Mouse (Mus musculus): Measurements from ENCODE around the gene Fads1. TPM values are rescaled to one million over a fixed set of nuclear protein-coding genes. Genes with fewer than 3 reads are reported as not detected.
A peak's percentile ranks its signal among the peaks of the same experiment; 100 is the strongest.

Gene Fads1
- polyA plus RNA-seq (2014; fragmentation: Nextera tagmentation; extraction: Ambion mirVana) = 125 and 152 TPM in 2 replicates

GRCm38 (mm10) chr19:10182670-10183298, at the start of gene Fads1:
Gene Fads1 (plus strand): TSS chr19:10182888.
- WGBS = under 1% methylated on average over 70 of the region's 70 CpGs
- DNase-seq (peak; percentile 99), ATAC-seq (ENCODE audit: low FRiP score, low TSS enrichment) (peak; percentile 96)

GRCm38 (mm10) chr19:10134692-10135091, 48.0 kb upstream of the Fads1 start:
- Histone ChIP-seq H3K27me3 (ENCODE audit: control insufficient read depth, insufficient read depth, low read length) (no peaks in the 10 kb centered on the region), H3K4me1 (ENCODE audit: control insufficient read depth, insufficient read depth, low read length) (no peaks in the 10 kb centered on the region), H3K9me3 (ENCODE audit: control insufficient read depth, low read length) (no peaks in the 10 kb centered on the region), H3K4me3 (replicated peaks; ENCODE audit: low read depth, low read length) (no peak overlapping the region), H3K36me3 (ENCODE audit: control insufficient read depth, insufficient read depth, low read length) (no peaks in the 10 kb centered on the region), H3K27ac (replicated peaks; ENCODE audit: low read depth, low read length) (no peak overlapping the region), H3K9ac (replicated peaks; ENCODE audit: low read length) (no peak overlapping the region), H3K4me2 (ENCODE audit: low read length) (no peak overlapping the region)
- DNase-seq (no peak), ATAC-seq (ENCODE audit: low FRiP score, low TSS enrichment) (no peak)
- WGBS = 77% methylated on average over 2 of the region's 2 CpGs

More at GRCm38 (mm10) chr19:10182670-10183298, at the start of gene Fads1:
- H3K4me3 ChIP-seq (replicated peaks; ENCODE audit: low read depth, low read length) = peak within 1 kb of the TSS; percentile 90
- H3K4me1 ChIP-seq (ENCODE audit: control insufficient read depth, insufficient read depth, low read length) = peaks cover 16% of the 10 kb centered on the region
- H3K36me3 ChIP-seq (ENCODE audit: control insufficient read depth, insufficient read depth, low read length) = peaks cover 28% of the 10 kb centered on the region
- H3K27ac ChIP-seq (replicated peaks; ENCODE audit: low read depth, low read length) = peak within 1 kb of the TSS; percentile 96
- no peaks in the 10 kb centered on the region for H3K27me3 ChIP-seq (ENCODE audit: control insufficient read depth, insufficient read depth, low read length)
- peak within 1 kb of the TSS; percentile 65 for H3K4me2 ChIP-seq (ENCODE audit: low read length)
- H3K9ac ChIP-seq (replicated peaks; ENCODE audit: low read length) = peak within 1 kb of the TSS; percentile 92
- H3K9me3 ChIP-seq (ENCODE audit: control insufficient read depth, low read length) = no peaks in the 10 kb centered on the region

- 82% methylated on average over 5 of the region's 5 CpGs for whole genome bisulfite sequencing
- ATAC-seq (ENCODE audit: low FRiP score, low TSS enrichment) = no peak
These were observed 45.3 kb upstream of the Fads1 start for GRCm38 (mm10) chr19:10137423-10137822.

GRCm38 (mm10) chr19:10139736-10140135, 43.0 kb upstream of the Fads1 start:
- Histone ChIP-seq H3K4me3 (replicated peaks; ENCODE audit: low read depth, low read length) (no peak overlapping the region), H3K9ac (replicated peaks; ENCODE audit: low read length) (no peak overlapping the region), H3K4me1 (ENCODE audit: control insufficient read depth, insufficient read depth, low read length) (no peaks in the 10 kb centered on the region), H3K9me3 (ENCODE audit: control insufficient read depth, low read length) (no peaks in the 10 kb centered on the region), H3K27me3 (ENCODE audit: control insufficient read depth, insufficient read depth, low read length) (no peaks in the 10 kb centered on the region), H3K36me3 (ENCODE audit: control insufficient read depth, insufficient read depth, low read length) (no peaks in the 10 kb centered on the region), H3K4me2 (ENCODE audit: low read length) (no peak overlapping the region), H3K27ac (replicated peaks; ENCODE audit: low read depth, low read length) (no peak overlapping the region)
- ATAC-seq (ENCODE audit: low FRiP score, low TSS enrichment) (no peak), DNase-seq (no peak)
- whole genome bisulfite sequencing = 85% methylated on average over 6 of the region's 6 CpGs

More at GRCm38 (mm10) chr19:10137423-10137822, 45.3 kb upstream of the Fads1 start:
- H3K4me1 ChIP-seq (ENCODE audit: control insufficient read depth, insufficient read depth, low read length) = no peaks in the 10 kb centered on the region
- DNase-seq = no peak
- H3K4me2 ChIP-seq (ENCODE audit: low read length) = no peak overlapping the region
- no peak overlapping the region for H3K27ac ChIP-seq (replicated peaks; ENCODE audit: low read depth, low read length)
- H3K9ac ChIP-seq (replicated peaks; ENCODE audit: low read length) = no peak overlapping the region
- no peaks in the 10 kb centered on the region for H3K27me3 ChIP-seq (ENCODE audit: control insufficient read depth, insufficient read depth, low read length)
- no peak overlapping the region for H3K4me3 ChIP-seq (replicated peaks; ENCODE audit: low read depth, low read length)
- H3K9me3 ChIP-seq (ENCODE audit: control insufficient read depth, low read length) = no peaks in the 10 kb centered on the region
- no peaks in the 10 kb centered on the region for H3K36me3 ChIP-seq (ENCODE audit: control insufficient read depth, insufficient read depth, low read length)

GRCm38 (mm10) chr19:10143667-10144066, 39.0 kb upstream of the Fads1 start:
- H3K36me3 ChIP-seq (ENCODE audit: control insufficient read depth, insufficient read depth, low read length) = no peaks in the 10 kb centered on the region
- no peaks in the 10 kb centered on the region for H3K27me3 ChIP-seq (ENCODE audit: control insufficient read depth, insufficient read depth, low read length)
- DNase-seq (peak; percentile 32), ATAC-seq (ENCODE audit: low FRiP score, low TSS enrichment) (no peak)
- H3K9ac ChIP-seq (replicated peaks; ENCODE audit: low read length) = no peak overlapping the region
- no peak overlapping the region for H3K4me3 ChIP-seq (replicated peaks; ENCODE audit: low read depth, low read length)
- H3K4me2 ChIP-seq (ENCODE audit: low read length) = no peak overlapping the region
- WGBS = 19% methylated on average over 2 of the region's 2 CpGs
- H3K9me3 ChIP-seq (ENCODE audit: control insufficient read depth, low read length) = no peaks in the 10 kb centered on the region
- H3K27ac ChIP-seq (replicated peaks; ENCODE audit: low read depth, low read length) = no peak overlapping the region
- no peaks in the 10 kb centered on the region for H3K4me1 ChIP-seq (ENCODE audit: control insufficient read depth, insufficient read depth, low read length)

GRCm38 (mm10) chr19:10144464-10144863, 38.2 kb upstream of the Fads1 start:
- Histone ChIP-seq H3K9ac (replicated peaks; ENCODE audit: low read length) (no peak overlapping the region), H3K4me2 (ENCODE audit: low read length) (no peak overlapping the region), H3K27me3 (ENCODE audit: control insufficient read depth, insufficient read depth, low read length) (no peaks in the 10 kb centered on the region), H3K4me3 (replicated peaks; ENCODE audit: low read depth, low read length) (no peak overlapping the region), H3K27ac (replicated peaks; ENCODE audit: low read depth, low read length) (no peak overlapping the region), H3K9me3 (ENCODE audit: control insufficient read depth, low read length) (no peaks in the 10 kb centered on the region), H3K4me1 (ENCODE audit: control insufficient read depth, insufficient read depth, low read length) (no peaks in the 10 kb centered on the region), H3K36me3 (ENCODE audit: control insufficient read depth, insufficient read depth, low read length) (no peaks in the 10 kb centered on the region)
- WGBS = 51% methylated on average over 4 of the region's 4 CpGs
- no peak for DNase-seq
- no peak for ATAC-seq (ENCODE audit: low FRiP score, low TSS enrichment)

GRCm38 (mm10) chr19:10148555-10148954, 34.1 kb upstream of the Fads1 start:
- WGBS = 85% methylated on average over 6 of the region's 6 CpGs
- Histone ChIP-seq H3K9ac (replicated peaks; ENCODE audit: low read length) (no peak overlapping the region), H3K27ac (replicated peaks; ENCODE audit: low read depth, low read length) (no peak overlapping the region), H3K4me3 (replicated peaks; ENCODE audit: low read depth, low read length) (no peak overlapping the region), H3K9me3 (ENCODE audit: control insufficient read depth, low read length) (no peaks in the 10 kb centered on the region), H3K27me3 (ENCODE audit: control insufficient read depth, insufficient read depth, low read length) (no peaks in the 10 kb centered on the region), H3K36me3 (ENCODE audit: control insufficient read depth, insufficient read depth, low read length) (no peaks in the 10 kb centered on the region), H3K4me2 (ENCODE audit: low read length) (no peak overlapping the region), H3K4me1 (ENCODE audit: control insufficient read depth, insufficient read depth, low read length) (no peaks in the 10 kb centered on the region)
- ATAC-seq (ENCODE audit: low FRiP score, low TSS enrichment) = no peak
- DNase-seq = no peak

- ATAC-seq (ENCODE audit: low FRiP score, low TSS enrichment) = no peak
These were observed 33.5 kb upstream of the Fads1 start for GRCm38 (mm10) chr19:10149189-10149588.

GRCm38 (mm10) chr19:10157725-10158124, 25.0 kb upstream of the Fads1 start:
- ATAC-seq (ENCODE audit: low FRiP score, low TSS enrichment) (no peak), DNase-seq (no peak)
- Histone ChIP-seq H3K36me3 (ENCODE audit: control insufficient read depth, insufficient read depth, low read length) (no peaks in the 10 kb centered on the region), H3K9me3 (ENCODE audit: control insufficient read depth, low read length) (no peaks in the 10 kb centered on the region), H3K9ac (replicated peaks; ENCODE audit: low read length) (no peak overlapping the region), H3K27me3 (ENCODE audit: control insufficient read depth, insufficient read depth, low read length) (no peaks in the 10 kb centered on the region), H3K4me3 (replicated peaks; ENCODE audit: low read depth, low read length) (no peak overlapping the region), H3K27ac (replicated peaks; ENCODE audit: low read depth, low read length) (no peak overlapping the region), H3K4me2 (ENCODE audit: low read length) (no peak overlapping the region), H3K4me1 (ENCODE audit: control insufficient read depth, insufficient read depth, low read length) (no peaks in the 10 kb centered on the region)
- WGBS = 74% methylated on average over 2 of the region's 2 CpGs

More at GRCm38 (mm10) chr19:10149189-10149588, 33.5 kb upstream of the Fads1 start:
- Histone ChIP-seq H3K27ac (replicated peaks; ENCODE audit: low read depth, low read length) (no peak overlapping the region), H3K36me3 (ENCODE audit: control insufficient read depth, insufficient read depth, low read length) (no peaks in the 10 kb centered on the region), H3K27me3 (ENCODE audit: control insufficient read depth, insufficient read depth, low read length) (no peaks in the 10 kb centered on the region), H3K9ac (replicated peaks; ENCODE audit: low read length) (no peak overlapping the region), H3K4me1 (ENCODE audit: control insufficient read depth, insufficient read depth, low read length) (no peaks in the 10 kb centered on the region), H3K4me3 (replicated peaks; ENCODE audit: low read depth, low read length) (no peak overlapping the region), H3K4me2 (ENCODE audit: low read length) (no peak overlapping the region), H3K9me3 (ENCODE audit: control insufficient read depth, low read length) (no peaks in the 10 kb centered on the region)
- no peak for DNase-seq
- 82% methylated on average over 3 of the region's 3 CpGs for WGBS

Data from midbrain, embryonic 14.5 days (tissue).